Mouse (Mus musculus) midbrain, embryonic 11.5 days (tissue): ENCODE data around the gene Cog4. TPM values are rescaled to one million over a fixed set of nuclear protein-coding genes. Genes with fewer than 3 reads are reported as not detected.

ENCODE experiments used
- ATAC-seq: fragments of 200-750 bp; cut with Nextera tagmentation; 2 replicates; pipeline ENCODE4 v1.8.0; 2017; ENCODE audit warnings: moderate TSS enrichment, moderate library complexity; ENCODE audit not compliant: low FRiP score
- DNase-seq: peaks from one replicate; pipeline ENCODE4 v3.0.0; 2015; ENCODE audit warnings: low spot score; ENCODE audit errors: missing footprints
- H3K27ac ChIP-seq: fragments of 300-500 bp; sonication (generic); 2 replicates; pipeline ENCODE4 v1.5.1; 2014; ENCODE audit warnings: low read depth, low read length
- H3K27me3 ChIP-seq: fragments of 300-500 bp; sonication (generic); 2 replicates; pipeline ENCODE4 v1.6.1; 2014; ENCODE audit warnings: mild to moderate bottlenecking, low read length, moderate library complexity, mixed read lengths; ENCODE audit not compliant: control insufficient read depth, insufficient read depth
- H3K36me3 ChIP-seq: fragments of 300-500 bp; sonication (generic); 2 replicates; pipeline ENCODE4 v1.6.1; 2014; ENCODE audit warnings: mild to moderate bottlenecking, low read length, moderate library complexity, mixed read lengths; ENCODE audit not compliant: control insufficient read depth, insufficient read depth
- H3K4me1 ChIP-seq: fragments of 300-500 bp; sonication (generic); 2 replicates; pipeline ENCODE4 v1.6.1; 2014; ENCODE audit warnings: low read length; ENCODE audit not compliant: control insufficient read depth, insufficient read depth
- H3K4me2 ChIP-seq: fragments of 300-500 bp; sonication (generic); 2 replicates; pipeline ENCODE4 v1.6.1; 2014; ENCODE audit warnings: mild to moderate bottlenecking, moderate library complexity
- H3K4me3 ChIP-seq: fragments of 300-500 bp; sonication (generic); 2 replicates; pipeline ENCODE4 v1.5.1; 2014; ENCODE audit warnings: low read depth, low read length
- H3K9ac ChIP-seq: fragments of 300-500 bp; sonication (generic); 2 replicates; pipeline ENCODE4 v1.6.1; 2014; ENCODE audit warnings: low read length
- H3K9me3 ChIP-seq: fragments of 300-500 bp; sonication (generic); 2 replicates; pipeline ENCODE4 v1.6.1; 2016; ENCODE audit warnings: low read length; ENCODE audit not compliant: control insufficient read depth
- WGBS: fragments of 180-500 bp; shearing (Covaris S2); extraction: QIAGEN DNeasy Blood & Tissue Kit; methylation state at CpG from one replicate; pipeline ENCODE4 v1.1.7; 2014; 5-methylcytosine and 5-hydroxymethylcytosine counted together
- polyA plus RNA-seq: library from polyadenylated mRNA; unstranded; fragments of >200 nt; fragmentation: Nextera tagmentation; extraction: Ambion mirVana; gene quantifications from 2 replicates; pipeline ENCODE4 v1.2.1, GENCODE M21; 2014

The Cog4 gene
- polyA plus RNA-seq, 1 experiment from 2014 or later = 65.3 TPM

GRCm38 (mm10) chr8:110820257-110820656, 26.1 kb upstream of the Cog4 start:
- no peaks in the 10 kb centered on the region for H3K4me1 ChIP-seq
- H3K4me3 ChIP-seq = no peak overlapping the region
- no peak overlapping the region for H3K9ac ChIP-seq
- H3K9me3 ChIP-seq = no peaks in the 10 kb centered on the region
- H3K36me3 ChIP-seq = peaks cover 66% of the 10 kb centered on the region
- WGBS = 93% methylated on average over 2 of the region's 2 CpGs
- H3K27me3 ChIP-seq = no peaks in the 10 kb centered on the region
- no peak overlapping the region for H3K27ac ChIP-seq
- DNase-seq (peak; percentile 82), ATAC-seq (no peak)
- no peak overlapping the region for H3K4me2 ChIP-seq

GRCm38 (mm10) chr8:110821960-110822359, 24.4 kb upstream of the Cog4 start:
- 88% methylated on average over 3 of the region's 3 CpGs for WGBS
- H3K36me3 ChIP-seq = peaks cover 61% of the 10 kb centered on the region
- no peak for ATAC-seq

DNA sequence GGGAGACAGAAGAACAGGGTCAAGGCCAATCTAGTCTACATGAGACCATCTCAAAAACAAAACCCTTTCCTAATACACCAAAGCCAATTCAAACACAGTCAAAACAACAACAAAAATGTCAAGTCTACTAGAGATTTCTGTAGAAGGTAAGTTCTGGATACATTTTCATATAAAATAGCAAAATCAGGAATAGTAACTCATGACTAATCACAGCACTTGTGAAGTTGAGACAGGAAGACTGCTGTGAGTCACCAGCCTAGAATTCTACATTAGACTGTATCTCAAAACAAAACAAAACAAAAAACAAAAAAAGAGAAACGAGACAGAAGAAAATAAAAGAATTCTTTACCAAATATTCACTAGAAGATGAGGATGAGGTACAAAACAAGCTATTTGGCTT, 21.5 kb upstream of the Cog4 start:
- Histone ChIP-seq H3K9ac (no peak overlapping the region), H3K27me3 (no peaks in the 10 kb centered on the region), H3K36me3 (peaks cover 55% of the 10 kb centered on the region), H3K9me3 (no peaks in the 10 kb centered on the region), H3K4me1 (no peaks in the 10 kb centered on the region), H3K4me3 (no peak overlapping the region), H3K4me2 (no peak overlapping the region), H3K27ac (no peak overlapping the region)
- WGBS = 88% methylated on average over 1 of the region's 1 CpGs
- DNase-seq = no peak
- no peak for ATAC-seq

More at GRCm38 (mm10) chr8:110821960-110822359, 24.4 kb upstream of the Cog4 start:
- H3K9ac ChIP-seq = no peak overlapping the region
- DNase-seq = no peak
- H3K27ac ChIP-seq = no peak overlapping the region
- H3K4me3 ChIP-seq = no peak overlapping the region
- H3K27me3 ChIP-seq = no peaks in the 10 kb centered on the region
- no peak overlapping the region for H3K4me2 ChIP-seq
- no peaks in the 10 kb centered on the region for H3K4me1 ChIP-seq
- H3K9me3 ChIP-seq = no peaks in the 10 kb centered on the region

- ATAC-seq = no peak
Observed at GRCm38 (mm10) chr8:110828511-110828910, 17.9 kb upstream of the Cog4 start.

DNA sequence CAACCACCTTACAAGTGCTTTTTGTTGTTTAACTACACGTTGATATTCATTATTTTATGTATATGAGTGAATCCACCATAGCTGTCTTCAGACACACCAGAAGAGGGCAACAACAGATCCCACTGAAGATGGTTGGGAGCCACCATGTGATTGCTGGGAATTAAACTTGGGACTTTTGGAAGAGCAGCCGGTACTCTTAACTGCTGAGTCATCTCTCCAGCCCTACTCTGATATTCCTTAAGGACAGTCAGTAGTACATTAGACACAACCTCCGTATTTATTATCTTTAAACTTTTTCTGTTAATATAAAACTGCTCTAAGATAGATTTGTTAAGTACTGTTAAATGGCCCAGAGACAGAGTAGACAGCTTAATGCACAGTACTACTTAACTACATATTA, 14.4 kb upstream of the Cog4 start:
- Histone ChIP-seq H3K9ac (no peak overlapping the region), H3K4me3 (no peak overlapping the region), H3K27me3 (no peaks in the 10 kb centered on the region), H3K4me1 (no peaks in the 10 kb centered on the region), H3K9me3 (no peaks in the 10 kb centered on the region), H3K27ac (no peak overlapping the region), H3K36me3 (peaks cover 45% of the 10 kb centered on the region), H3K4me2 (no peak overlapping the region)
- ATAC-seq (no peak), DNase-seq (peak; percentile 83)
- WGBS = 96% methylated on average over 3 of the region's 3 CpGs

More at GRCm38 (mm10) chr8:110828511-110828910, 17.9 kb upstream of the Cog4 start:
- 89% methylated on average over 3 of the region's 3 CpGs for WGBS
- Histone ChIP-seq H3K4me3 (no peak overlapping the region), H3K27ac (no peak overlapping the region), H3K36me3 (peaks cover 42% of the 10 kb centered on the region), H3K9me3 (no peaks in the 10 kb centered on the region), H3K4me1 (no peaks in the 10 kb centered on the region), H3K27me3 (no peaks in the 10 kb centered on the region), H3K4me2 (no peak overlapping the region), H3K9ac (no peak overlapping the region)
- no peak for DNase-seq

DNA sequence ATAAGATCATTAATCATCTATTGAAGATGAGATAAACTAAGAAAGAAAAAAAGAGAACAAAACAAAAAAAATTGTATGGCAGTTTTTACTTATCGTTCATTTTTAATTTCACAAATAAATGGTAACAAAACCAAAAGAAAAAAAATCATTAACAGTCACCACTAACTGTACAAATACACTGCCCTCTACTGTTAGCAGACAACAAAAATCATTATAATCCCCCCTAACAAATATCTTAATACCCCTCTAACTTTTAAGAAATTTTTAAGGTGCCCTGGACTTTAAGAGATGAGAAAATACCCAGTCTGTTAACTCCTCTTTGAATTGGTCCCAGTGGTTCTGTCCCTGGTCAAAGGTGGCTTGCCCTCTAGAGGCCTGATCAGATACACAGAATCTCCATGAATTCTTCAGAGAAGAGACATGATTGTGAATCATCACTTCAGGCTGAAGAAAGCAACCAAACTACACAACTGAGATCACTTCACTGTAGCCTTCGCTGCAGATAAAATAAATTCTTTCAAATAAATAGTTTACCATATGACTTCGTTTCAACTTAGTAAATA, 4.3 kb upstream of the Cog4 start:
- H3K4me2 ChIP-seq = no peak overlapping the region
- no peak for DNase-seq
- ATAC-seq = no peak
- H3K9me3 ChIP-seq = no peaks in the 10 kb centered on the region
- no peak overlapping the region for H3K4me3 ChIP-seq
- peaks cover 44% of the 10 kb centered on the region for H3K36me3 ChIP-seq
- no peaks in the 10 kb centered on the region for H3K27me3 ChIP-seq
- peaks cover 6% of the 10 kb centered on the region for H3K4me1 ChIP-seq
- no peak overlapping the region for H3K9ac ChIP-seq
- no peak overlapping the region for H3K27ac ChIP-seq
- 95% methylated on average over 3 of the region's 3 CpGs for WGBS

DNA sequence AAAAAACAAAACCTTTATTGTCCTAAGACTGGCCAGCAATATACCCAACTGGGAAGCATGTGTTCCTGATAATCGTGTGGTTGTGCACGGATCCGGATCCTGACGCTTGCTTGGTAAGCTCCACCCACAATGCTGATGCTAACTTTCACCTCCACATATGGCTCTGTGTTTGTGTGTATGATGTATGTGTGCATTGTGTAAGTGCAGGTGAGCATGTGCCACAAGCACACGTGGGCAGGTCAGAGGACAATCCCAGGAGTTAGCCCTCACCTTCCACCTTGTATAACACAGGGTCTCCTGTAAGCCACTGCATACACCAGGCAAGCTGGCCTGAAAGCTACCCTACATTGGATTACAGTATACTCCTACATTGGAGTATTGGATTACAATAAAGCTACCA, 3.2 kb upstream of the Cog4 start:
- ATAC-seq (no peak), DNase-seq (no peak)
- peaks cover 13% of the 10 kb centered on the region for H3K4me1 ChIP-seq
- no peak overlapping the region for H3K4me3 ChIP-seq
- H3K27ac ChIP-seq = no peak overlapping the region
- H3K9ac ChIP-seq = no peak overlapping the region
- no peak overlapping the region for H3K4me2 ChIP-seq
- no peaks in the 10 kb centered on the region for H3K27me3 ChIP-seq
- H3K36me3 ChIP-seq = peaks cover 35% of the 10 kb centered on the region
- WGBS = 89% methylated on average over 5 of the region's 5 CpGs
- no peaks in the 10 kb centered on the region for H3K9me3 ChIP-seq

GRCm38 (mm10) chr8:110844941-110845340, 1.5 kb upstream of the Cog4 start:
- peaks cover 13% of the 10 kb centered on the region for H3K4me1 ChIP-seq
- no peak overlapping the region; the same call in 1 of the 2 replicates for H3K4me2 ChIP-seq
- no peak overlapping the region for H3K4me3 ChIP-seq
- H3K27ac ChIP-seq = no peak overlapping the region
- H3K36me3 ChIP-seq = peaks cover 29% of the 10 kb centered on the region
- no peaks in the 10 kb centered on the region for H3K9me3 ChIP-seq
- 89% methylated on average over 3 of the region's 3 CpGs for WGBS
- H3K9ac ChIP-seq = no peak overlapping the region
- DNase-seq (no peak), ATAC-seq (no peak)
- no peaks in the 10 kb centered on the region for H3K27me3 ChIP-seq

GRCm38 (mm10) chr8:110845821-110846404, 487 bp upstream of the Cog4 start:
- Histone ChIP-seq H3K4me3 (peak overlapping the region; percentile 96), H3K4me1 (peaks cover 13% of the 10 kb centered on the region), H3K4me2 (peak overlapping the region; percentile 86), H3K27ac (peak overlapping the region; percentile 85), H3K9me3 (no peaks in the 10 kb centered on the region), H3K9ac (peak overlapping the region; percentile 97), H3K36me3 (peaks cover 22% of the 10 kb centered on the region), H3K27me3 (no peaks in the 10 kb centered on the region)
- no peak for ATAC-seq
- DNase-seq = peak; percentile 92
- WGBS = 15% methylated on average over 17 of the region's 17 CpGs
